Mouse (Mus musculus): ENCODE results near the gene Pdxp. TPM values are rescaled to one million over a fixed set of nuclear protein-coding genes. Genes with fewer than 3 reads are reported as not detected.

Gene Pdxp
- total and polyA plus RNA-seq, 3 experiments, result 21.5 to 25.4 TPM; not detected in 1

DNA sequence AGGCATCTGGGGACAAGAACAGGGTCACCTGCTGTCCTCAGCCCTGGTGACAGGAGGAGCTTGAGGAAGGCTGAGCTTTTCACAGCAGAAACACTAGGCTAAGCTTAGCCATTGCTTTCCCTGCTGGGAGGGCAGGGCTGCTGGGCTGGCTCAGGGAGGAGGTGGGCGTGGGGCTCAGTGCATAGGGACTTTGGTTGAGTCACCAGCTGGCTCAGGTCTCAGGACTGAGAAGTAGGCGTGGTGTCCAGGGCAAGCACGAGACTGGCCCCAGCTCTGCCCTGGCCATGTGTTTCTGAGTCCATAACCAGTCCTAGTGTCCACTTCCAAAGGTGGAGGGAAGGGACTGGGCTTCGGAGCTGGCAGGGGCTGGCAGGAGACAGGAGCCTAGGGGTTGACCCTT, 46.4 kb downstream of the Pdxp start:
- H3K27me3 ChIP-seq (ENCODE audit: control insufficient read depth in 1 of 2, insufficient read depth in 2 of 2, low read length in 2 of 2), result no peaks in the 10 kb centered on the region
- no peak overlapping the region for H3K4me3 ChIP-seq (ENCODE audit: control insufficient read depth in 1 of 2, insufficient read depth in 1 of 2, low read depth in 2 of 2, low read length in 2 of 2)

DNA sequence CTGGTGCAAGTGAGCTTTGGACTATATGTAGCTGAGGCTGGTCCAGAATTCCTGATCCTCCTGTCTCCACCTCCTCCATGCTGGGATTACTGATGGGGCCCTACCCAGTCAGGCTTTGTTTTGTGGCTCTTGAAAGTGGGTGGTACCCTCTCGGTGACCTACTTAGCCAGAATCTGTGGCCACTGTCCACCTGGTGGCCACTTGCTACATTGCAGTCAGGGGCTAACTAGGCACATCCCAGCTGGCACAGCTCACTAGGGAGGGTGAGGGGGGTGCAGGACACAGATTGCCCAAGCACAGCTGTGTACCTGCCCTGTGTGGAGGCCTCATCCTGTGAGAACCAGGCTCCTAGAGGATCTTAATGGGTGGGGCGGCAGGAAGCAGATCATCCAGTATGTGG, 49.2 kb downstream of the Pdxp start:
- no peaks in the 10 kb centered on the region for H3K9me3 ChIP-seq (replicated peaks; ENCODE audit: insufficient read depth, low read length)
- no peaks in the 10 kb centered on the region for H3K79me2 ChIP-seq (ENCODE audit: control insufficient read depth, insufficient read depth, low read length, poor library complexity)
- no peak overlapping the region for H3K4me3 ChIP-seq (ENCODE audit: control insufficient read depth in 1 of 2, insufficient read depth in 1 of 2, low read depth in 2 of 2, low read length in 2 of 2)
- H3K36me3 ChIP-seq (ENCODE audit: control insufficient read depth in 1 of 2, insufficient read depth in 2 of 2, low read length in 2 of 2), result no peaks in the 10 kb centered on the region
- TF ChIP-seq CTCF (IDR thresholded peaks at IDR 0.05 in 2 of 3, conservative IDR thresholded peaks at IDR 0.05 in 1 of 3; ENCODE audit: control insufficient read depth in 1 of 3, insufficient read depth in 1 of 3, low read depth in 2 of 3, low read length in 3 of 3, poor library complexity in 1 of 3, severe bottlenecking in 1 of 3) (peak; percentile 51 to 64 (median 56); a peak in 5 of 6 replicates), EP300 (IDR thresholded peaks at IDR 0.05; ENCODE audit: low read depth in 1 of 2, low read length in 2 of 2) (no peak), RCOR1 (IDR thresholded peaks at IDR 0.05; ENCODE audit: low read depth, low read length) (no peak), MAFK (IDR thresholded peaks at IDR 0.05; ENCODE audit: borderline replicate concordance, low read depth, low read length) (no peak), ETS1 (IDR thresholded peaks at IDR 0.05; ENCODE audit: low read depth, low read length) (no peak), CHD1 (IDR thresholded peaks at IDR 0.05; ENCODE audit: low read depth, low read length) (no peak), SMC3 (IDR thresholded peaks at IDR 0.05; ENCODE audit: low read depth, low read length) (peak; percentile 51), POLR2A (IDR thresholded peaks at IDR 0.05; ENCODE audit: control insufficient read depth in 1 of 2, insufficient read depth in 1 of 2, low read depth in 1 of 2, low read length in 2 of 2, poor library complexity in 1 of 2) (no peak), RAD21 (IDR thresholded peaks at IDR 0.05; ENCODE audit: low read depth, low read length) (peak; percentile 32), GATA1 (IDR thresholded peaks at IDR 0.05; ENCODE audit: low read depth, low read length) (no peak), MAZ (IDR thresholded peaks at IDR 0.05; ENCODE audit: low read depth, low read length) (no peak)
- no peak overlapping the region for H3K9ac ChIP-seq (ENCODE audit: control insufficient read depth, low read depth, low read length, poor library complexity, severe bottlenecking)
- no peaks in the 10 kb centered on the region for H3K4me1 ChIP-seq (ENCODE audit: control insufficient read depth in 1 of 2, insufficient read depth in 2 of 2, low read length in 2 of 2)
- no peaks in the 10 kb centered on the region for H3K27me3 ChIP-seq (ENCODE audit: control insufficient read depth in 1 of 2, insufficient read depth in 2 of 2, low read length in 2 of 2)
- peak; percentile 56 for DNase-seq (ENCODE audit: low read depth, low spot score)
- no peak overlapping the region for H3K27ac ChIP-seq (ENCODE audit: control insufficient read depth, low read depth, low read length)

More for the DNA sequence above, 46.4 kb downstream of the Pdxp start:
- no peaks in the 10 kb centered on the region for H3K9me3 ChIP-seq (replicated peaks; ENCODE audit: insufficient read depth, low read length)
- H3K4me1 ChIP-seq (ENCODE audit: control insufficient read depth in 1 of 2, insufficient read depth in 2 of 2, low read length in 2 of 2), result no peaks in the 10 kb centered on the region
- no peak overlapping the region for H3K27ac ChIP-seq (ENCODE audit: control insufficient read depth, low read depth, low read length)
- H3K79me2 ChIP-seq (ENCODE audit: control insufficient read depth, insufficient read depth, low read length, poor library complexity), result no peaks in the 10 kb centered on the region
- DNase-seq (ENCODE audit: low read depth, low spot score), result no peak
- no peak overlapping the region for H3K9ac ChIP-seq (ENCODE audit: control insufficient read depth, low read depth, low read length, poor library complexity, severe bottlenecking)
- TF ChIP-seq ZC3H11A (IDR thresholded peaks at IDR 0.05; ENCODE audit: low read depth, low read length) (no peak), ZKSCAN1 (IDR thresholded peaks at IDR 0.05; ENCODE audit: low read depth, low read length) (no peak), MYC (IDR thresholded peaks at IDR 0.05; ENCODE audit: low read depth, low read length) (no peak), ETS1 (IDR thresholded peaks at IDR 0.05; ENCODE audit: low read depth, low read length) (no peak), CTCF (IDR thresholded peaks at IDR 0.05 in 2 of 3, conservative IDR thresholded peaks at IDR 0.05 in 1 of 3; ENCODE audit: control insufficient read depth in 1 of 3, insufficient read depth in 1 of 3, low read depth in 2 of 3, low read length in 3 of 3, poor library complexity in 1 of 3, severe bottlenecking in 1 of 3) (no peak), ELF1 (IDR thresholded peaks at IDR 0.05; ENCODE audit: low read depth, low read length) (no peak), MYB (IDR thresholded peaks at IDR 0.05; ENCODE audit: low read depth, low read length) (no peak), USF1 (IDR thresholded peaks at IDR 0.05; ENCODE audit: low read depth, low read length) (no peak), USF2 (IDR thresholded peaks at IDR 0.05; ENCODE audit: borderline replicate concordance in 1 of 2, insufficient read depth in 1 of 2, low read depth in 1 of 2, low read length in 2 of 2) (no peak), POLR2AphosphoS2 (IDR thresholded peaks at IDR 0.05; ENCODE audit: low read length) (no peak), NELFE (IDR thresholded peaks at IDR 0.05; ENCODE audit: low read depth, low read length) (no peak), RAD21 (IDR thresholded peaks at IDR 0.05; ENCODE audit: low read depth, low read length) (no peak), MAX (IDR thresholded peaks at IDR 0.05; ENCODE audit: low read length) (no peak), RCOR1 (IDR thresholded peaks at IDR 0.05; ENCODE audit: low read depth, low read length) (no peak), BHLHE40 (IDR thresholded peaks at IDR 0.05; ENCODE audit: borderline replicate concordance, low read depth, low read length) (no peak), MAZ (IDR thresholded peaks at IDR 0.05; ENCODE audit: low read depth, low read length) (no peak)
- H3K36me3 ChIP-seq (ENCODE audit: control insufficient read depth in 1 of 2, insufficient read depth in 2 of 2, low read length in 2 of 2), result no peaks in the 10 kb centered on the region

Data from MEL (cell line).